Mouse (Mus musculus) cerebellum, postnatal 4 days (tissue): Measurements from ENCODE around the gene Vmn2r72.

ENCODE experiments used
- DNase-seq, 2 experiments: peaks; one replicate each; pipeline ENCODE4 v3.0.0; 2022; ENCODE audit warnings: low spot score in 2 of 2, mixed read lengths in 1 of 2

The Vmn2r72 gene

DNA sequence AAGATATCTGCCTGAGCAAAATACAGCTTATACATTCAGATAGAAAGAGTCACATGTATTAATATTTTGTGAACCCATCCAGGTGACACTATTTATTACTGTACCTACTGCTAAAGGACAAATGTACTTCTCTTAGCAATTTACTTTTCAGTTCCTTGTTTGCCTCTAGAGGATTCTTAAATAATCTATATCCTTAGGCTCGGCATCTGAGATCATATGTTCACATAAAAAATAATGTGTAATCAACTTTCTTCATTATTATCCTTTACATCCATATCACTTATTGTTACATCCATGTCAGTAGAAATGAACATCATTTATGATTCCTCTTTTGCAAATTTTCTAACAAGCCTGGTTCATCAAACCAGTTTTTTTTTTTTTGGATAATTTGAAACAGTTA, at the start of gene Vmn2r72:
Vmn2r72 (minus strand) TSS at position 101 of the 400 bp plus-strand sequence.
- no peak for DNase-seq
